Mouse (Mus musculus): ENCODE measurements around the gene Mllt6. TPM values are rescaled to one million over a fixed set of nuclear protein-coding genes. Genes with fewer than 3 reads are reported as not detected.
"Not testable (repeated sequence)": the region's sequence is repeated elsewhere in the genome, so short reads cannot be mapped to it uniquely, and the experiment has no call there.

Mllt6 gene
- polyA plus RNA-seq, 1 experiment from 2014 or later, result 4.3 TPM

DNA sequence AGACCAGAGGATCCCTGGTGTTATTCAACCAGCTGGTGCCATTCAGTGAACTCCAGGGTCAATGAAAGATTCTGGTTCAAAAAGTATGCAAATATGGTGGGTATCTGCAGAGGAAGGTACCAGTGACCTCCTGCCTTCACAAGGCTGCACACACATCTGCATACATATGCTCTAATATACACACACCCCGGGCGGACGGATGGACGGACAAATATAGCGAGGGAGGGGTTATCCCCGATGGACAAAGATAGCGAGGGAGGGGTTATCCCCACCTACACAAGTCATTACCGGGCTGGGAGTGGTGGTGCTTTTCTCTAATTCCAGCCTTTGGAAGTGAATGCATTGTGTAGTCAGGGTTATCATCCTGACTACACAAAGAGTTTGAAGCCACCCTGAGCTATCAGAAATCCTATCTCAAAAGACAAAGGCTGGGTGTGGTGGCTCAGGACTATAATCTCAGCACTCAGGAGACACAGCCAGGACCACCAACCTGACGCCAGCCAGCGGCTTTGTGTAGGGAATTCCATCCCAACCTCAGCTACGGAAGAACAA, 27.7 kb upstream of the Mllt6 start:
- H3K27me3 ChIP-seq (ENCODE audit: control insufficient read depth, insufficient read depth, low read length), result peaks cover 13% of the 10 kb centered on the region
- no peak for ATAC-seq (ENCODE audit: low FRiP score)
- no peaks in the 10 kb centered on the region for H3K4me1 ChIP-seq (ENCODE audit: control insufficient read depth, insufficient read depth, low read length)
- no peak overlapping the region for H3K4me2 ChIP-seq
- WGBS, result 75% methylated on average over 11 of the region's 11 CpGs
- no peak overlapping the region for H3K9ac ChIP-seq (ENCODE audit: low read length)
- H3K9me3 ChIP-seq (ENCODE audit: control insufficient read depth, low read length), result no peaks in the 10 kb centered on the region
- no peak overlapping the region for H3K4me3 ChIP-seq (ENCODE audit: low read depth, low read length)
- DNase-seq (ENCODE audit: low spot score, missing footprints), result no peak
- H3K36me3 ChIP-seq (ENCODE audit: control insufficient read depth, insufficient read depth, low read length), result no peaks in the 10 kb centered on the region
- no peak overlapping the region for H3K27ac ChIP-seq (ENCODE audit: low read depth, low read length)

DNA sequence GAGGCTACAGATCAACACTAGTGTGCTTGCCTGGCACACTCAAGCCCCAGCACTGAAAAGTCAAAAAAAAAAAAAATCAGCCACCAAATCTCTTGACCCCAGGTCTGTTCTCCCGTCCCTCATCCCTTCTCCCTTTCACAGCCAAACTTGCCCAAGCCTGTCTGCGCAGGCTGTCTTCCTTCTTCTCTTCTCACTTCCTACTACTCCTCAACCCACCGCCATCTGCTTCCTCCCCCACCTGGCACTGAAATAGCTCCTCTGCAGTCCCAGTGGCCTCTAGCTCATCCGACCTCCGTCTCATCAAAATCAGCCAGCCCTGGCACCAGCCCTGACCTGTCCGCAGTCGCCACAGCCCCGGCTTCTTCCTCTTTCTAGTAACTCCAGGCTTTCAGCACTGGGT, 21.5 kb upstream of the Mllt6 start:
- WGBS, result 66% methylated on average over 8 of the region's 8 CpGs
- ATAC-seq (ENCODE audit: low FRiP score), result no peak

GRCm38 (mm10) chr11:97642746-97643145, 20.5 kb upstream of the Mllt6 start:
- H3K4me1 ChIP-seq (ENCODE audit: control insufficient read depth, insufficient read depth, low read length), result no peaks in the 10 kb centered on the region
- H3K27me3 ChIP-seq (ENCODE audit: control insufficient read depth, insufficient read depth, low read length), result no peaks in the 10 kb centered on the region
- no peak overlapping the region for H3K27ac ChIP-seq (ENCODE audit: low read depth, low read length)
- no peak overlapping the region for H3K4me2 ChIP-seq
- no peaks in the 10 kb centered on the region for H3K36me3 ChIP-seq (ENCODE audit: control insufficient read depth, insufficient read depth, low read length)
- 52% methylated on average over 2 of the region's 2 CpGs for WGBS
- H3K4me3 ChIP-seq (ENCODE audit: low read depth, low read length), result no peak overlapping the region
- ATAC-seq (ENCODE audit: low FRiP score), result no peak
- H3K9me3 ChIP-seq (ENCODE audit: control insufficient read depth, low read length), result no peaks in the 10 kb centered on the region
- peak; percentile 37 for DNase-seq (ENCODE audit: low spot score, missing footprints)
- no peak overlapping the region for H3K9ac ChIP-seq (ENCODE audit: low read length)

More for the DNA sequence above, 21.5 kb upstream of the Mllt6 start:
- H3K36me3 ChIP-seq (ENCODE audit: control insufficient read depth, insufficient read depth, low read length), result no peaks in the 10 kb centered on the region
- no peak overlapping the region for H3K27ac ChIP-seq (ENCODE audit: low read depth, low read length)
- no peaks in the 10 kb centered on the region for H3K4me1 ChIP-seq (ENCODE audit: control insufficient read depth, insufficient read depth, low read length)
- no peak overlapping the region for H3K4me3 ChIP-seq (ENCODE audit: low read depth, low read length)
- DNase-seq (ENCODE audit: low spot score, missing footprints), result peak; percentile 37
- H3K9ac ChIP-seq (ENCODE audit: low read length), result no peak overlapping the region
- H3K9me3 ChIP-seq (ENCODE audit: control insufficient read depth, low read length), result no peaks in the 10 kb centered on the region
- no peak overlapping the region for H3K4me2 ChIP-seq
- H3K27me3 ChIP-seq (ENCODE audit: control insufficient read depth, insufficient read depth, low read length), result no peaks in the 10 kb centered on the region

GRCm38 (mm10) chr11:97643380-97644055, 19.7 kb upstream of the Mllt6 start:
- H3K4me2 ChIP-seq, result no peak overlapping the region
- H3K4me1 ChIP-seq (ENCODE audit: control insufficient read depth, insufficient read depth, low read length), result no peaks in the 10 kb centered on the region
- no peaks in the 10 kb centered on the region for H3K9me3 ChIP-seq (ENCODE audit: control insufficient read depth, low read length)
- no peak for ATAC-seq (ENCODE audit: low FRiP score)
- no peaks in the 10 kb centered on the region for H3K27me3 ChIP-seq (ENCODE audit: control insufficient read depth, insufficient read depth, low read length)
- peak; percentile 77 for DNase-seq (ENCODE audit: low spot score, missing footprints)
- H3K27ac ChIP-seq (ENCODE audit: low read depth, low read length), result no peak overlapping the region
- H3K4me3 ChIP-seq (ENCODE audit: low read depth, low read length), result no peak overlapping the region
- H3K9ac ChIP-seq (ENCODE audit: low read length), result no peak overlapping the region
- WGBS, result 83% methylated on average over 8 of the region's 8 CpGs
- no peaks in the 10 kb centered on the region for H3K36me3 ChIP-seq (ENCODE audit: control insufficient read depth, insufficient read depth, low read length)

DNA sequence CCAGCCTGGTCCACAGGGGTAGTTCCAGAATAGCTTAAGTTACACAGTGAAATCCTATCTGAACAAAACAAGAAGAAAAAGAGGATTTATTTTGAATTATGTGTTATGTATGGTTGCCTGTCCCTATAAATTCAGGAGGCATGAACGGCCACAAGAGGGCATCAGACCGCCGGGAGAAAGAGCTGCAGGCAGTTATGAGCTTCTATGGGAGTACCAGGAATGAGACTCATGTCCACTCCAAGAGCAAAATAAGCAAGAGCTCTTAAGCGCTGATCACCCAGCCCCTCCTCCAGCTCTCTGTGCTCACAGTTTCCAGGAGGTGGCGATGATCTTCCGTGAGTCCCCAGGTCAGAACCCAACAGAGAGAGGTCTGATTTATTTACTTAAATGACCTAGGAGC, 18.4 kb upstream of the Mllt6 start:
- Histone ChIP-seq H3K4me2 (no peak overlapping the region), H3K9me3 (ENCODE audit: control insufficient read depth, low read length) (no peaks in the 10 kb centered on the region), H3K9ac (ENCODE audit: low read length) (no peak overlapping the region), H3K4me1 (ENCODE audit: control insufficient read depth, insufficient read depth, low read length) (no peaks in the 10 kb centered on the region), H3K27ac (ENCODE audit: low read depth, low read length) (no peak overlapping the region), H3K4me3 (ENCODE audit: low read depth, low read length) (no peak overlapping the region), H3K27me3 (ENCODE audit: control insufficient read depth, insufficient read depth, low read length) (no peaks in the 10 kb centered on the region), H3K36me3 (ENCODE audit: control insufficient read depth, insufficient read depth, low read length) (no peaks in the 10 kb centered on the region)
- DNase-seq (ENCODE audit: low spot score, missing footprints) (peak; percentile 95), ATAC-seq (ENCODE audit: low FRiP score) (no peak)
- 3% methylated on average over 6 of the region's 6 CpGs for WGBS

DNA sequence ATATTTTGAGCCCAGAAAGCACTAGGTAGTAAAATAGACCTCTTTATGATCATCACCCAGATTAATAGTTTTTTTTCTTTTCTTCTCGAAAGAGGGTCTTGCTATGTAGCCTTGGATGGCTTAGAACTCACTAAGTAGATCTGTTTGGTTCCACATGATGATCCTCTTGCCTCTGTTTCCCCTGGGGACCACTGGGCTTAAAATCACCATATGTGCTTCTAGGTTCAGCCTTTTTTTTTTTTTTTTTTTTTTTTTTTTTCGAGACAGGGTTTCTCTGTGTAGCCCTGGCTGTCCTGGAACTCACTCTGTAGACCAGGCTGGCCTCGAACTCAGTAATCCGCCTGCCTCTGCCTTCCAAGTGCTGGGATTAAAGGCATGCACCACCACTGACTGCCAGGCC, 14.7 kb upstream of the Mllt6 start:
- H3K4me2 ChIP-seq; ATAC-seq (ENCODE audit: low FRiP score); H3K4me1 ChIP-seq (ENCODE audit: control insufficient read depth, insufficient read depth, low read length); H3K9me3 ChIP-seq (ENCODE audit: control insufficient read depth, low read length); H3K27me3 ChIP-seq (ENCODE audit: control insufficient read depth, insufficient read depth, low read length); H3K4me3 ChIP-seq (ENCODE audit: low read depth, low read length); DNase-seq (ENCODE audit: low spot score, missing footprints); H3K27ac ChIP-seq (ENCODE audit: low read depth, low read length); H3K9ac ChIP-seq (ENCODE audit: low read length); H3K36me3 ChIP-seq (ENCODE audit: control insufficient read depth, insufficient read depth, low read length): not testable (repeated sequence)
- WGBS, result 83% methylated on average over 3 of the region's 4 CpGs

DNA sequence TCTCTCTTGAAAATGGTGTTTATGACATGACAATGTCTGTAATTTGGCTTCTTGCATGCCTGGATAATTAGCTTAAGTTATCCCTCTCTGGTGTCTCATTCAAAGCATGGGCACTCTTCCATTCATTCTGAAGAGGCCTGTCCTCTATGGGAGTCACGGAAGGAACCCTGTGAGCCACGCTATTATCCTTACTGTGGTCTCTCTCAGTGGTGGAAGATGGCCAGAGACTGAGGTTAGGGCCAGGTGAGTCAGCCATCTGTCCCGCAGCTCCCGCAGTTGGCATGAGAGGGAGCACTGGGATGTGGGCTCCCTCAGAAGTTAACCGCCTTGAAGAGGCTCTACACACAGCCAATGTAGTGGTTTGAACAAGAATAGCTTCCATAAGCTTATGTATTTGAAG, 12.9 kb upstream of the Mllt6 start:
- no peaks in the 10 kb centered on the region for H3K4me1 ChIP-seq (ENCODE audit: control insufficient read depth, insufficient read depth, low read length)
- H3K9ac ChIP-seq (ENCODE audit: low read length), result no peak overlapping the region
- 57% methylated on average over 5 of the region's 5 CpGs for WGBS
- no peak for ATAC-seq (ENCODE audit: low FRiP score)
- H3K4me2 ChIP-seq, result no peak overlapping the region
- no peaks in the 10 kb centered on the region for H3K36me3 ChIP-seq (ENCODE audit: control insufficient read depth, insufficient read depth, low read length)
- DNase-seq (ENCODE audit: low spot score, missing footprints), result peak; percentile 73
- H3K4me3 ChIP-seq (ENCODE audit: low read depth, low read length), result no peak overlapping the region
- no peaks in the 10 kb centered on the region for H3K9me3 ChIP-seq (ENCODE audit: control insufficient read depth, low read length)
- H3K27me3 ChIP-seq (ENCODE audit: control insufficient read depth, insufficient read depth, low read length), result no peaks in the 10 kb centered on the region
- no peak overlapping the region for H3K27ac ChIP-seq (ENCODE audit: low read depth, low read length)

DNA sequence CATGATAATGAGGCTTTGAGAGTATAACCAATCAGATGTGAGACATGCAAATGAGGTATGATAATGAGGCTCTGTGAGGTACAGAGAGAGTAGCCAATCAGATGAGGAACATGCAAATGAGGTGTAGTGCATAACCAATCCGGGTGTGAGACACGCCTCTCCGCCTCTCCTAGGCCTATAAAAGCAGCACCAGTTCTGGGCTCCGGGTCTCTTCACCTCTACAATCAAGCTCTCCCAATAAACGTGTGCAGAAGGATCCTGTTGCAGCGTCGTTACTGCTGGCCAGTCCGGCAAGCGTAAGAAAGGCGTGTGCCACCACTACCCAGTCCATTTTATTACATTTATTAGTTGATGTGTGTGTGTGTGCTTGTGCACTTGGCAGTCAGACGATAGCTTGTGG, 9.8 kb upstream of the Mllt6 start:
- 94% methylated on average over 11 of the region's 11 CpGs for WGBS
- not testable (repeated sequence) for H3K4me3 ChIP-seq (ENCODE audit: low read depth, low read length); H3K4me1 ChIP-seq (ENCODE audit: control insufficient read depth, insufficient read depth, low read length)

GRCm38 (mm10) chr11:97654210-97654609, 9.0 kb upstream of the Mllt6 start:
- Histone ChIP-seq H3K27me3 (ENCODE audit: control insufficient read depth, insufficient read depth, low read length) (peaks cover 5% of the 10 kb centered on the region), H3K4me3 (ENCODE audit: low read depth, low read length) (no peak overlapping the region), H3K4me2 (no peak overlapping the region), H3K9ac (ENCODE audit: low read length) (no peak overlapping the region), H3K27ac (ENCODE audit: low read depth, low read length) (no peak overlapping the region), H3K9me3 (ENCODE audit: control insufficient read depth, low read length) (no peaks in the 10 kb centered on the region), H3K4me1 (ENCODE audit: control insufficient read depth, insufficient read depth, low read length) (peaks cover 2% of the 10 kb centered on the region; the same call in 1 of the 2 replicates), H3K36me3 (ENCODE audit: control insufficient read depth, insufficient read depth, low read length) (no peaks in the 10 kb centered on the region)
- ATAC-seq (ENCODE audit: low FRiP score), result no peak
- peak; percentile 59 for DNase-seq (ENCODE audit: low spot score, missing footprints)
- WGBS, result 94% methylated on average over 2 of the region's 2 CpGs

More for the DNA sequence above, 9.8 kb upstream of the Mllt6 start:
- not testable (repeated sequence) for H3K9me3 ChIP-seq (ENCODE audit: control insufficient read depth, low read length); H3K27me3 ChIP-seq (ENCODE audit: control insufficient read depth, insufficient read depth, low read length); H3K36me3 ChIP-seq (ENCODE audit: control insufficient read depth, insufficient read depth, low read length); H3K9ac ChIP-seq (ENCODE audit: low read length); DNase-seq (ENCODE audit: low spot score, missing footprints); ATAC-seq (ENCODE audit: low FRiP score); H3K27ac ChIP-seq (ENCODE audit: low read depth, low read length); H3K4me2 ChIP-seq

Data from midbrain, embryonic 11.5 days (tissue).